Mouse (Mus musculus): ENCODE data around the gene Pdzph1. TPM values are rescaled to one million over a fixed set of nuclear protein-coding genes. Genes with fewer than 3 reads are reported as not detected.

Gene Pdzph1
- not detected in 2 replicates for polyA plus RNA-seq (2012; rRNA removed)

GRCm38 (mm10) chr17:58991275-58991674, at the start of gene Pdzph1:
Gene Pdzph1, minus strand, starts transcription at chr17:58991375.

GRCm38 (mm10) chr17:59013091-59013459, 21.9 kb upstream of the Pdzph1 start, which contains the start of gene Nudt12:
Gene Nudt12, minus strand, starts transcription at chr17:59013372.

Other genes with a start within 250 kb of the Pdzph1 start
- 0.38 and 0.61 TPM in 2 replicates for gene Nudt12, start 22.0 kb upstream of the Pdzph1 start, polyA plus RNA-seq (2012; rRNA removed)